26 mouse cellular contexts compared by ENCODE assay signal in the genomic region with DNA sequence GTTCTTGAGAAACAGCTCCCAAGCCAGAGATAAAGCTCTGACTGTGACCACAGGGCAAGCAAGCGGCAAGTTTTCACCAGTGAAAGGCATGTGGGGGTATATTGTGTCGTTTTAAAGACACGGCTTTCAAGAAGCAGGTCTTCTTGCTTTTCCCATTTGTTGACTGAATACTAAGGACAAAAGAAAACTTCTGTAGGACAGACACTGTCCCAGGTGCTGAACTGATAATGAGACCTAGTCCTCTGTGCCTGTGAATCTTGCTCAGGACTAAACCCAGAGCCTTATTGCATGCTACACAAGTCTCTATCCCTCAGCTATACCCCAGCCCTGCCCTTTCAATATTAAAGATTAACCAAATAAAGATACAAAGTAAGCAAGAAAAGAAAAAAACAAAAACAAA. TPM values are rescaled to one million over a fixed set of nuclear protein-coding genes. Genes with fewer than 3 reads are reported as not detected.
DNase-seq lines count a peak whose midpoint lies in the region; ATAC-seq and TF ChIP-seq lines count a peak whose summit lies in the region.
"Had no signal": no experiment of that assay in that cellular context is flagged by ENCODE, and none has a peak within 500 bp of the region (broad histone marks: within the 10 kb centered on the region; RNA-seq: fewer than 3 reads in every experiment).

No protein-coding gene starts in this region.

- H3K4me1 ChIP-seq in liver, adult 2 months (ENCODE audit: control insufficient read depth, insufficient read depth, low read length): peaks cover 18% of the 10 kb centered on the region
- no peaks in the 10 kb centered on the region; the same call in 1 of the 2 replicates for H3K4me1 ChIP-seq in liver, postnatal 0 days (ENCODE audit: insufficient read depth)
- H3K4me1 ChIP-seq: embryonic facial prominence, embryonic 12.5 days; liver, embryonic 12.5 days; midbrain, embryonic 13.5 days had no signal

- H3K27me3 ChIP-seq in liver, adult 2 months (ENCODE audit: control insufficient read depth, insufficient read depth, low read length): no peaks in the 10 kb centered on the region
- no peaks in the 10 kb centered on the region for H3K27me3 ChIP-seq in liver, postnatal 0 days (ENCODE audit: insufficient read depth, low read length)
- H3K27me3 ChIP-seq: embryonic facial prominence, embryonic 12.5 days; heart, embryonic 13.5 days; liver, embryonic 12.5 days; megakaryocyte, embryonic 14.5 days; midbrain, embryonic 13.5 days; stomach, embryonic 15.5 days had no signal

- peak; percentile 14 for DNase-seq in embryo, embryonic 10.5 days (ENCODE audit: low spot score)
- no peak for DNase-seq in embryo, embryonic 9.5 days (ENCODE audit: extremely low spot score)
- peak; percentile 52 for DNase-seq in liver, adult 2 months (ENCODE audit: extremely low read depth, low read depth, low spot score)
- DNase-seq in liver, postnatal 0 days: no peak
- peak; percentile 28 for DNase-seq in R1 (ENCODE audit: low read depth, low spot score)
- DNase-seq in yolk sac, embryonic 10.5 days (ENCODE audit: low spot score): peak; percentile 48
- DNase-seq in right cerebral cortex, adult 2 months (ENCODE audit: low spot score in 2 of 2): no peak
- no peak for DNase-seq in left cerebral cortex, postnatal 4 days
- DNase-seq: cerebellum, adult 11-12 months; cerebellum, postnatal 14 days; forebrain, postnatal 0 days; gastrocnemius, postnatal 36 days; heart, adult 2 months; heart, postnatal 14 days; kidney, adult 18-20 months; kidney, postnatal 4 days; lung, adult 2 months; thymus, postnatal 25 days had no signal

- TF ChIP-seq POLR2A in liver, adult 2 months (IDR thresholded peaks at IDR 0.05; ENCODE audit: extremely low read depth, insufficient read depth, low read length): no peak

- no peak for TF ChIP-seq EP300 in liver, postnatal 0 days (IDR thresholded peaks at IDR 0.05; ENCODE audit: low read depth)

- intact Hi-C loops in left cerebral cortex, postnatal 4 days (cut with DNase I): no loop called here

- H3K36me3 ChIP-seq in liver, adult 2 months (ENCODE audit: control insufficient read depth, insufficient read depth, low read length): no peaks in the 10 kb centered on the region
- H3K36me3 ChIP-seq in liver, postnatal 0 days (replicated peaks; ENCODE audit: insufficient read depth, low read length): no peaks in the 10 kb centered on the region
- H3K36me3 ChIP-seq: embryonic facial prominence, embryonic 12.5 days; heart, embryonic 13.5 days; liver, embryonic 12.5 days; midbrain, embryonic 13.5 days; stomach, embryonic 15.5 days had no signal

- WGBS in liver, adult 2 months: 47% methylated on average over 3 of the region's 3 CpGs
- 54% methylated on average over 3 of the region's 3 CpGs for WGBS in liver, postnatal 0 days (ENCODE audit: insufficient replicate concordance)

- TF ChIP-seq CTCF in liver, adult 2 months (IDR thresholded peaks at IDR 0.05; ENCODE audit: low read depth, low read length): no peak
- no peak for TF ChIP-seq CTCF in liver, postnatal 0 days (IDR thresholded peaks at IDR 0.05; ENCODE audit: low read depth)

- no peaks in the 10 kb centered on the region for H3K79me2 ChIP-seq in liver, adult 2 months (ENCODE audit: control insufficient read depth, insufficient read depth, low read length)

- ATAC-seq in liver, postnatal 0 days: no peak
- ATAC-seq: CD4-positive, CD25-positive, alpha-beta regulatory T cell, adult 4 months; forebrain, postnatal 0 days; liver, embryonic 12.5 days; midbrain, embryonic 13.5 days had no signal

- peak overlapping the region; percentile 79; the same call in 1 of the 2 replicates for H3K27ac ChIP-seq in liver, adult 2 months (replicated peaks; ENCODE audit: insufficient read depth, low read depth, low read length)
- H3K27ac ChIP-seq in liver, postnatal 0 days (ENCODE audit: low read depth): no peak overlapping the region
- H3K27ac ChIP-seq: embryonic facial prominence, embryonic 12.5 days; heart, adult 2 months; heart, embryonic 13.5 days; left cerebral cortex, adult 2 months; liver, embryonic 12.5 days; midbrain, embryonic 13.5 days; stomach, embryonic 15.5 days had no signal

- H3K4me2 ChIP-seq in liver, postnatal 0 days (ENCODE audit: low read depth, low read length): no peak overlapping the region
- H3K4me2 ChIP-seq: embryonic facial prominence, embryonic 12.5 days; heart, embryonic 13.5 days; liver, embryonic 12.5 days; midbrain, embryonic 13.5 days; stomach, embryonic 15.5 days had no signal

- H3K9ac ChIP-seq in liver, adult 2 months (ENCODE audit: low read depth, low read length): no peak overlapping the region
- no peak overlapping the region for H3K9ac ChIP-seq in liver, postnatal 0 days (replicated peaks)
- H3K9ac ChIP-seq: embryonic facial prominence, embryonic 12.5 days; forebrain, postnatal 0 days; heart, embryonic 13.5 days; liver, embryonic 12.5 days; midbrain, embryonic 13.5 days; stomach, embryonic 15.5 days had no signal

- no peaks in the 10 kb centered on the region for H3K9me3 ChIP-seq in liver, postnatal 0 days (ENCODE audit: low read length)
- H3K9me3 ChIP-seq: embryonic facial prominence, embryonic 12.5 days; liver, embryonic 12.5 days; midbrain, embryonic 13.5 days; stomach, embryonic 15.5 days had no signal

- no peak overlapping the region for H3K4me3 ChIP-seq in liver, adult 2 months (ENCODE audit: insufficient read depth, low read depth, low read length)
- no peak overlapping the region for H3K4me3 ChIP-seq in liver, postnatal 0 days (ENCODE audit: low read depth, low read length)
- H3K4me3 ChIP-seq: embryonic facial prominence, embryonic 12.5 days; heart, adult 2 months; heart, embryonic 13.5 days; left cerebral cortex, adult 2 months; liver, embryonic 12.5 days; megakaryocyte, embryonic 14.5 days; midbrain, embryonic 13.5 days; stomach, embryonic 15.5 days had no signal

RNA-seq across cellular contexts. Expression of a gene that starts 30.0 kb away (rescaled TPM):
- 116 and 196 TPM in 2 replicates for total RNA-seq in liver, adult 2 months (2014; rRNA removed)
- 48.0 and 52.4 TPM in 2 replicates for polyA plus RNA-seq in liver, adult 2 months (2012; rRNA removed)
- 129 and 133 TPM in 2 replicates for polyA plus RNA-seq in liver, postnatal 0 days (2015; fragmentation: Nextera tagmentation; extraction: Ambion mirVana)
- 10 to 100 TPM; 76.6 to 83.9 TPM for total RNA-seq in left cerebral cortex, postnatal 4 days (2021)

RNA-seq across cellular contexts. Expression of a gene that starts 30.1 kb away (rescaled TPM):
- total RNA-seq in liver, adult 2 months (2014; rRNA removed): 22.6 and 33.0 TPM in 2 replicates
- 1.8 and 2.3 TPM in 2 replicates for polyA plus RNA-seq in liver, adult 2 months (2012; rRNA removed)
- polyA plus RNA-seq in liver, postnatal 0 days (2015; fragmentation: Nextera tagmentation; extraction: Ambion mirVana): 3.0 and 4.1 TPM in 2 replicates
- 10 to 100 TPM; 32.5 to 35.2 TPM for total RNA-seq in left cerebral cortex, postnatal 4 days (2021)

Comparison
In these comparisons a context has a peak if more than half of its experiments do, and no peak if none do; other contexts are left out.
1. DNase-seq: peak in embryo, embryonic 10.5 days (single experiment), liver, adult 2 months (single experiment), R1 (single experiment) and yolk sac, embryonic 10.5 days (single experiment); none in embryo, embryonic 9.5 days (single experiment), liver, postnatal 0 days (single experiment), right cerebral cortex, adult 2 months (0 of 2) and left cerebral cortex, postnatal 4 days (single experiment).